Mouse (Mus musculus) embryonic facial prominence, embryonic 11.5 days (tissue): Measurements from ENCODE around the gene Rab3c. TPM values are rescaled to one million over a fixed set of nuclear protein-coding genes. Genes with fewer than 3 reads are reported as not detected.

Experiments
- ATAC-seq: fragments of 200-750 bp; cut with Nextera tagmentation; replicated peaks from 2 replicates; pipeline ENCODE4 v1.8.0; 2017; ENCODE audit warnings: low read depth; ENCODE audit not compliant: insufficient number of reproducible peaks, low FRiP score, low TSS enrichment
- DNase-seq: peaks from one replicate; pipeline ENCODE4 v3.0.0-alpha.2; 2015; ENCODE audit warnings: low spot score
- H3K27ac ChIP-seq: fragments of 300-500 bp; sonication (generic); replicated peaks from 2 replicates; pipeline ENCODE4 v1.5.1; 2014; ENCODE audit warnings: mild to moderate bottlenecking, low read depth, low read length, control low read depth
- H3K27me3 ChIP-seq: fragments of 300-500 bp; sonication (generic); 2 replicates; pipeline ENCODE4 v1.6.1; 2014; ENCODE audit warnings: mild to moderate bottlenecking, low read length, moderate library complexity, mixed read lengths; ENCODE audit not compliant: control insufficient read depth, insufficient read depth
- H3K36me3 ChIP-seq: fragments of 300-500 bp; sonication (generic); replicated peaks from 2 replicates; pipeline ENCODE4 v1.6.1; 2014; ENCODE audit warnings: low read depth, mild to moderate bottlenecking, low read length, moderate library complexity, mixed read lengths; ENCODE audit not compliant: control insufficient read depth, insufficient read depth
- H3K4me1 ChIP-seq: fragments of 300-500 bp; sonication (generic); 2 replicates; pipeline ENCODE4 v1.6.1; 2014; ENCODE audit warnings: low read length, mixed read lengths; ENCODE audit not compliant: control insufficient read depth, insufficient read depth
- H3K4me2 ChIP-seq: fragments of 300-500 bp; sonication (generic); 2 replicates; pipeline ENCODE4 v1.6.1; 2014; ENCODE audit warnings: low read depth, mild to moderate bottlenecking, control low read depth, low read length, moderate library complexity
- H3K4me3 ChIP-seq: fragments of 300-500 bp; sonication (generic); 2 replicates; pipeline ENCODE4 v1.5.1; 2014; ENCODE audit warnings: low read depth, low read length, control low read depth
- H3K9ac ChIP-seq: fragments of 300-500 bp; sonication (generic); replicated peaks from 2 replicates; pipeline ENCODE4 v1.6.1; 2014; ENCODE audit warnings: mild to moderate bottlenecking, control low read depth, low read length
- H3K9me3 ChIP-seq: fragments of 300-500 bp; sonication (generic); replicated peaks from 2 replicates; pipeline ENCODE4 v1.6.1; 2016; ENCODE audit warnings: mild to moderate bottlenecking, low read length, inconsistent platforms, mixed read lengths; ENCODE audit not compliant: control insufficient read depth
- WGBS: fragments of 180-500 bp; shearing (Covaris S2); extraction: QIAGEN DNeasy Blood & Tissue Kit; methylation state at CpG from one replicate; pipeline ENCODE4 v1.1.7; 2014; 5-methylcytosine and 5-hydroxymethylcytosine counted together
- polyA plus RNA-seq: library from polyadenylated mRNA; unstranded; fragments of >200 nt; fragmentation: Nextera tagmentation; extraction: Ambion mirVana; gene quantifications from 2 replicates; pipeline ENCODE4 v1.2.1, GENCODE M21; 2014

The Rab3c gene
- polyA plus RNA-seq, 1 experiment from 2014 or later, result 4.2 TPM

DNA sequence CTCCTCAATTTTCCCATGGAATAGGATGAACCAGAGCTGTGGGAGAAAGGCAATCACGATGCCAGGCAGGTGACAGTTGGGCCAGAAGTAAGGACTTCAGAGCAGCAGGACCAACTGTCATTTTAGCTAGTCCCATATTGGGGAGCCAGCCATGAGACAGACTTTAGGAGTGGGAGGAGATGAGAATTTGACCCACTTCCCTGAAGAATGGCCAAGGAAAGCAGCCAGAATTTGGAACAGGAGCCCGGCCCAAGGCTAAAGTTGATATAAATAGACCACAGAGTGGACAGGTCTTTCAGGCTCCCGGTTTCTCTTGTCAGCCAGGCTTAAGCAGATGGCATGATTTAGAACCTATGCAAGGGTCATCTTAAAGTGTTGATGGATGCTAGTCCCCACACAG, 213.6 kb downstream of the Rab3c start:
- ATAC-seq (no peak), DNase-seq (no peak)
- Histone ChIP-seq H3K4me3 (no peak overlapping the region), H3K27ac (no peak overlapping the region), H3K27me3 (no peaks in the 10 kb centered on the region), H3K36me3 (no peaks in the 10 kb centered on the region), H3K4me2 (no peak overlapping the region), H3K9ac (no peak overlapping the region), H3K9me3 (no peaks in the 10 kb centered on the region), H3K4me1 (no peaks in the 10 kb centered on the region)
- WGBS, result 79% methylated on average over 3 of the region's 3 CpGs

- Histone ChIP-seq H3K27me3 (no peaks in the 10 kb centered on the region), H3K4me3 (no peak overlapping the region), H3K36me3 (no peaks in the 10 kb centered on the region), H3K9ac (no peak overlapping the region), H3K27ac (no peak overlapping the region), H3K4me1 (no peaks in the 10 kb centered on the region), H3K9me3 (no peaks in the 10 kb centered on the region), H3K4me2 (no peak overlapping the region)
- WGBS, result 76% methylated on average over 2 of the region's 2 CpGs
- ATAC-seq (no peak), DNase-seq (no peak)
Measured at GRCm38 (mm10) chr13:110066674-110067073, 214.1 kb downstream of the Rab3c start.

GRCm38 (mm10) chr13:110062835-110063411, 217.9 kb downstream of the Rab3c start:
- WGBS, result 22% methylated on average over 9 of the region's 9 CpGs
- Histone ChIP-seq H3K36me3 (no peaks in the 10 kb centered on the region), H3K27ac (no peak overlapping the region), H3K9ac (no peak overlapping the region), H3K4me1 (no peaks in the 10 kb centered on the region), H3K4me2 (no peak overlapping the region; the same call in 1 of the 2 replicates), H3K4me3 (no peak overlapping the region), H3K9me3 (no peaks in the 10 kb centered on the region), H3K27me3 (no peaks in the 10 kb centered on the region)
- peak; percentile 96 for DNase-seq
- peak; percentile 84; the same call in 1 of the 2 replicates for ATAC-seq

DNA sequence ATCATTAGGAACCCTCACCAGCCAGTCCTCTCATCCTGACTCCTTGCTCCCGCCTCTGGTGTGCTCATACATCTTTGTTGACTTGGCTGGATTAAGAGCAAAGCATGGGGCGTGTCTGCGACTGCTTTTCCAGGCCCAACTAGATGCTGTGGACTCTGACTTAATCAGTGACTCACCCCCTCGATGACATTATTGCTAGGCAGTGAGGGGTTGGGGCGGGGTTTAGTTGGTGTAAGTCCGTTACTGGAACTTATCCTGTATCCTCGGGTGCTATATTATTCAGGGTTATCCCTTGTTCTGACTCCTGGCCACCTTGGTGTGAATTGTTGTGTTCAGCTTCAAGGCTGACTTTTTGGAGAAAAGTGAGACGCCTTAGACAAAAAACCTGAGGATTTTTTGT, 218.5 kb downstream of the Rab3c start:
- no peak for DNase-seq
- H3K4me3 ChIP-seq, result no peak overlapping the region
- H3K36me3 ChIP-seq, result no peaks in the 10 kb centered on the region
- ATAC-seq, result 0 out of 2 replicates have a peak, but pooled peaks have one; percentile 21
- no peak overlapping the region for H3K9ac ChIP-seq
- H3K27me3 ChIP-seq, result no peaks in the 10 kb centered on the region
- no peak overlapping the region for H3K27ac ChIP-seq
- H3K9me3 ChIP-seq, result no peaks in the 10 kb centered on the region
- WGBS, result 73% methylated on average over 8 of the region's 8 CpGs
- no peak overlapping the region for H3K4me2 ChIP-seq
- no peaks in the 10 kb centered on the region for H3K4me1 ChIP-seq

GRCm38 (mm10) chr13:110054538-110054937, 226.3 kb downstream of the Rab3c start:
- WGBS, result 60% methylated on average over 8 of the region's 8 CpGs
- ATAC-seq, result no peak
- Histone ChIP-seq H3K27ac (no peak overlapping the region), H3K4me2 (no peak overlapping the region), H3K9ac (no peak overlapping the region), H3K4me1 (no peaks in the 10 kb centered on the region), H3K27me3 (no peaks in the 10 kb centered on the region), H3K4me3 (no peak overlapping the region), H3K9me3 (no peaks in the 10 kb centered on the region), H3K36me3 (no peaks in the 10 kb centered on the region)
- DNase-seq, result no peak

GRCm38 (mm10) chr13:110048767-110049434, 231.9 kb downstream of the Rab3c start:
- WGBS, result 70% methylated on average over 5 of the region's 5 CpGs
- Histone ChIP-seq H3K9ac (no peak overlapping the region), H3K27me3 (no peaks in the 10 kb centered on the region), H3K4me3 (no peak overlapping the region), H3K36me3 (no peaks in the 10 kb centered on the region), H3K4me2 (no peak overlapping the region), H3K4me1 (no peaks in the 10 kb centered on the region), H3K9me3 (no peaks in the 10 kb centered on the region), H3K27ac (no peak overlapping the region)
- ATAC-seq (no peak), DNase-seq (no peak)

DNA sequence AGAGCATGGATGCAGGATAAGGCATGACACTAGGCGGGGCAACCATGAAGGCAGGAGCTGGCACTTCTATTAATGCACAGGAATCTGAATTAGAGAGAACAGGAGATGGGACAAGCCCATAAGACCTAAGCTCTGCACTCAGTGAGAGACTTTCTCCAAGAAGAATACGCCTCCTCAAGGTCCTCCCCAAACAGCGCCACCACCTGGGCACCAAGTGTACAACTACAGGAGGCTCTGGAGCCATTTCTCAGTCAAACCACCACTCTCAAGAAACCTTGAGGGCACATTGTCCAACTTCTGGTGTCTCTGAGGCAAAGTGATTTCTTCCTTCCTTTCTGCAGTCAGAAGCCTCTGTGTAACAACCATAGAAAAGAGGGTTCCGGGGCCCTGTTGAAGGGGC, 236.4 kb downstream of the Rab3c start:
- Histone ChIP-seq H3K4me2 (no peak overlapping the region), H3K27ac (no peak overlapping the region), H3K36me3 (no peaks in the 10 kb centered on the region), H3K4me1 (no peaks in the 10 kb centered on the region), H3K9ac (no peak overlapping the region), H3K4me3 (no peak overlapping the region), H3K9me3 (no peaks in the 10 kb centered on the region), H3K27me3 (no peaks in the 10 kb centered on the region)
- ATAC-seq (no peak), DNase-seq (no peak)
- WGBS, result 69% methylated on average over 4 of the region's 4 CpGs

GRCm38 (mm10) chr13:110039779-110040498, 240.9 kb downstream of the Rab3c start:
- H3K27ac ChIP-seq, result no peak overlapping the region
- no peak overlapping the region for H3K9ac ChIP-seq
- no peak overlapping the region for H3K4me3 ChIP-seq
- no peaks in the 10 kb centered on the region for H3K4me1 ChIP-seq
- whole genome bisulfite sequencing, result 89% methylated on average over 3 of the region's 3 CpGs
- H3K27me3 ChIP-seq, result no peaks in the 10 kb centered on the region
- H3K4me2 ChIP-seq, result no peak overlapping the region
- no peaks in the 10 kb centered on the region for H3K36me3 ChIP-seq
- no peaks in the 10 kb centered on the region for H3K9me3 ChIP-seq
- DNase-seq (peak; percentile 79), ATAC-seq (no peak)
